Mouse (Mus musculus) MEL (cell line): ENCODE measurements at regions not wholly inside any gene's neighbourhood (a gene's known extent, or its start where the extent isn't known, plus 50 kb on each side); places are given as distances from the start of the nearest gene placed in this dataset.

ENCODE experiments used
- DNase-seq: peaks from one replicate; pipeline ENCODE4 v3.0.0; 2011; ENCODE audit warnings: low read depth, low spot score
- H3K27ac ChIP-seq: 2 replicates; pipeline ENCODE4 v1.5.1; 2012; ENCODE audit warnings: low read depth, mild to moderate bottlenecking, control low read depth, low read length, moderate library complexity; ENCODE audit not compliant: control insufficient read depth
- H3K27me3 ChIP-seq, 2 experiments: fragments of 150-350 bp in 1 of 2; sonication (generic) in 1 of 2; 2 replicates each; pipeline ENCODE4 v1.6.1; 2012; ENCODE audit warnings: low read length in 2 of 2, mild to moderate bottlenecking in 2 of 2, improper control_type of control experiment in 1 of 2, moderate library complexity in 1 of 2; ENCODE audit not compliant: insufficient read depth in 2 of 2, control insufficient read depth in 1 of 2
- H3K36me3 ChIP-seq, 2 experiments: 2 replicates each; pipeline ENCODE4 v1.6.1; 2012 to 2014; ENCODE audit warnings: low read length in 2 of 2, improper control_type of control experiment in 1 of 2, inconsistent platforms in 1 of 2, mild to moderate bottlenecking in 1 of 2; ENCODE audit not compliant: insufficient read depth in 2 of 2, control insufficient read depth in 1 of 2
- H3K4me1 ChIP-seq, 2 experiments: fragments of 150-350 bp in 1 of 2; sonication (generic) in 1 of 2; 2 replicates each; pipeline ENCODE4 v1.6.1; 2012; ENCODE audit warnings: low read length in 2 of 2, improper control_type of control experiment in 1 of 2, mild to moderate bottlenecking in 1 of 2; ENCODE audit not compliant: insufficient read depth in 2 of 2, control insufficient read depth in 1 of 2
- H3K4me3 ChIP-seq, 2 experiments: fragments of 150-350 bp in 1 of 2; sonication (generic) in 1 of 2; 2 replicates each; pipeline ENCODE4 v1.5.1; 2012; ENCODE audit warnings: low read depth in 2 of 2, low read length in 2 of 2, mild to moderate bottlenecking in 2 of 2, moderate library complexity in 2 of 2, control low read depth in 1 of 2, improper control_type of control experiment in 1 of 2; ENCODE audit not compliant: control insufficient read depth in 1 of 2, insufficient read depth in 1 of 2
- H3K79me2 ChIP-seq: 2 replicates; pipeline ENCODE4 v1.6.1; 2012; ENCODE audit warnings: mild to moderate bottlenecking, low read length, moderate library complexity; ENCODE audit not compliant: control insufficient read depth, poor library complexity, insufficient read depth
- H3K9ac ChIP-seq: 2 replicates; pipeline ENCODE4 v1.6.1; 2012; ENCODE audit warnings: low read depth, mild to moderate bottlenecking, control low read depth, low read length, moderate library complexity; ENCODE audit not compliant: control insufficient read depth, poor library complexity, severe bottlenecking
- H3K9me3 ChIP-seq: fragments of 150-350 bp; sonication (generic); replicated peaks from 2 replicates; pipeline ENCODE4 v1.6.1; 2012; ENCODE audit warnings: mild to moderate bottlenecking, low read length, improper control_type of control experiment, moderate library complexity; ENCODE audit not compliant: insufficient read depth
- CHD1 ChIP-seq: IDR thresholded peaks from 2 replicates; pipeline ENCODE4 v1.6.1; 2012; ENCODE audit warnings: low read depth, mild to moderate bottlenecking, inconsistent platforms, low read length, improper control_type of control experiment
- CHD2 ChIP-seq: IDR thresholded peaks from 2 replicates; pipeline ENCODE4 v1.6.1; 2011; ENCODE audit warnings: low read length, improper control_type of control experiment
- CTCF ChIP-seq, 3 experiments: IDR thresholded peaks in 2 of 3; conservative IDR thresholded peaks in 1 of 3; 2 replicates each; pipeline ENCODE4 v1.5.1; 2011 to 2012; ENCODE audit warnings: low read length in 3 of 3, low read depth in 2 of 3, mild to moderate bottlenecking in 2 of 3, improper control_type of control experiment in 1 of 3, inconsistent platforms in 1 of 3, mixed read lengths in 1 of 3, moderate library complexity in 1 of 3; ENCODE audit not compliant: control insufficient read depth in 1 of 3, insufficient read depth in 1 of 3, poor library complexity in 1 of 3, severe bottlenecking in 1 of 3
- ELF1 ChIP-seq: IDR thresholded peaks from 2 replicates; pipeline ENCODE4 v1.6.1; 2014; ENCODE audit warnings: low read depth, mild to moderate bottlenecking, inconsistent platforms, low read length, improper control_type of control experiment, moderate library complexity
- EP300 ChIP-seq, 2 experiments: IDR thresholded peaks; 2 replicates each; pipeline ENCODE4 v1.6.1; 2011; ENCODE audit warnings: improper control_type of control experiment in 2 of 2, low read length in 2 of 2, low read depth in 1 of 2, mild to moderate bottlenecking in 1 of 2
- ETS1 ChIP-seq: IDR thresholded peaks from 2 replicates; pipeline ENCODE4 v1.6.1; 2012; ENCODE audit warnings: low read depth, mild to moderate bottlenecking, inconsistent platforms, low read length, improper control_type of control experiment, moderate library complexity
- GABPA ChIP-seq: IDR thresholded peaks from 2 replicates; pipeline ENCODE4 v1.6.1; 2012; ENCODE audit warnings: low read depth, mild to moderate bottlenecking, inconsistent platforms, low read length, improper control_type of control experiment, moderate library complexity
- MAFK ChIP-seq: IDR thresholded peaks from 2 replicates; pipeline ENCODE4 v1.6.1; 2011; ENCODE audit warnings: low read depth, mild to moderate bottlenecking, low read length, improper control_type of control experiment, borderline replicate concordance
- MAX ChIP-seq: IDR thresholded peaks from 2 replicates; pipeline ENCODE4 v1.6.1; 2011; ENCODE audit warnings: low read length, improper control_type of control experiment
- MEF2A ChIP-seq: IDR thresholded peaks from 2 replicates; pipeline ENCODE4 v1.6.1; 2014; ENCODE audit warnings: low read depth, mild to moderate bottlenecking, inconsistent platforms, low read length, improper control_type of control experiment; ENCODE audit not compliant: poor library complexity, insufficient replicate concordance, severe bottlenecking; ENCODE audit errors: extremely low read depth
- MYB ChIP-seq: IDR thresholded peaks from 2 replicates; pipeline ENCODE4 v1.6.1; 2011; ENCODE audit warnings: mild to moderate bottlenecking, low read depth, low read length, improper control_type of control experiment
- MYC ChIP-seq: IDR thresholded peaks from 2 replicates; pipeline ENCODE4 v1.6.1; 2011; ENCODE audit warnings: low read depth, mild to moderate bottlenecking, low read length, improper control_type of control experiment, moderate library complexity
- NELFE ChIP-seq: IDR thresholded peaks from 2 replicates; pipeline ENCODE4 v1.6.1; 2011; ENCODE audit warnings: low read depth, low read length, improper control_type of control experiment
- NRF1 ChIP-seq: IDR thresholded peaks from 2 replicates; pipeline ENCODE4 v1.6.1; 2014; ENCODE audit warnings: low read depth, mild to moderate bottlenecking, inconsistent platforms, low read length, improper control_type of control experiment, moderate library complexity; ENCODE audit not compliant: poor library complexity, insufficient read depth, severe bottlenecking
- POLR2A ChIP-seq, 2 experiments: IDR thresholded peaks; 2 replicates each; pipeline ENCODE4 v1.6.1; 2011 to 2012; ENCODE audit warnings: low read length in 2 of 2, mild to moderate bottlenecking in 2 of 2, control low read depth in 1 of 2, improper control_type of control experiment in 1 of 2, low read depth in 1 of 2, moderate library complexity in 1 of 2; ENCODE audit not compliant: control insufficient read depth in 1 of 2, insufficient read depth in 1 of 2, poor library complexity in 1 of 2
- POLR2AphosphoS2 ChIP-seq: IDR thresholded peaks from 2 replicates; pipeline ENCODE4 v1.6.1; 2011; ENCODE audit warnings: low read length, improper control_type of control experiment
- POLR2AphosphoS5 ChIP-seq: IDR thresholded peaks from 2 replicates; pipeline ENCODE4 v1.6.1; 2012; ENCODE audit warnings: low read depth, borderline replicate concordance, mild to moderate bottlenecking, inconsistent platforms, low read length, moderate library complexity, mixed read lengths
- RCOR1 ChIP-seq: IDR thresholded peaks from 2 replicates; pipeline ENCODE4 v1.6.1; 2012; ENCODE audit warnings: low read depth, mild to moderate bottlenecking, inconsistent platforms, low read length, improper control_type of control experiment
- SIN3A ChIP-seq: IDR thresholded peaks from 2 replicates; pipeline ENCODE4 v1.6.1; 2012; ENCODE audit warnings: low read length, improper control_type of control experiment, inconsistent platforms
- TAL1 ChIP-seq: IDR thresholded peaks from 2 replicates; pipeline ENCODE4 v1.6.1; 2012; ENCODE audit warnings: mild to moderate bottlenecking, inconsistent platforms, low read length, moderate library complexity, mixed read lengths
- TBP ChIP-seq: IDR thresholded peaks from 2 replicates; pipeline ENCODE4 v1.8.0; 2011; ENCODE audit warnings: low read depth, low read length, improper control_type of control experiment
- TCF12 ChIP-seq: IDR thresholded peaks from 2 replicates; pipeline ENCODE4 v1.6.1; 2014; ENCODE audit warnings: low read depth, mild to moderate bottlenecking, inconsistent platforms, low read length, improper control_type of control experiment, moderate library complexity
- USF1 ChIP-seq: IDR thresholded peaks from 2 replicates; pipeline ENCODE4 v1.6.1; 2014; ENCODE audit warnings: low read depth, mild to moderate bottlenecking, inconsistent platforms, low read length, improper control_type of control experiment, moderate library complexity
- ZC3H11A ChIP-seq: IDR thresholded peaks from 2 replicates; pipeline ENCODE4 v1.6.1; 2012; ENCODE audit warnings: low read depth, mild to moderate bottlenecking, inconsistent platforms, low read length, improper control_type of control experiment
- ZKSCAN1 ChIP-seq: IDR thresholded peaks from 2 replicates; pipeline ENCODE4 v1.6.1; 2012; ENCODE audit warnings: low read depth, mild to moderate bottlenecking, inconsistent platforms, low read length, improper control_type of control experiment, moderate library complexity
- ZMIZ1 ChIP-seq: IDR thresholded peaks from 2 replicates; pipeline ENCODE4 v1.6.1; 2012; ENCODE audit warnings: low read depth, mild to moderate bottlenecking, inconsistent platforms, low read length, improper control_type of control experiment, moderate library complexity
- ZNF384 ChIP-seq: IDR thresholded peaks from 2 replicates; pipeline ENCODE4 v1.6.1; 2012; ENCODE audit warnings: low read depth, mild to moderate bottlenecking, inconsistent platforms, low read length, improper control_type of control experiment

DNA sequence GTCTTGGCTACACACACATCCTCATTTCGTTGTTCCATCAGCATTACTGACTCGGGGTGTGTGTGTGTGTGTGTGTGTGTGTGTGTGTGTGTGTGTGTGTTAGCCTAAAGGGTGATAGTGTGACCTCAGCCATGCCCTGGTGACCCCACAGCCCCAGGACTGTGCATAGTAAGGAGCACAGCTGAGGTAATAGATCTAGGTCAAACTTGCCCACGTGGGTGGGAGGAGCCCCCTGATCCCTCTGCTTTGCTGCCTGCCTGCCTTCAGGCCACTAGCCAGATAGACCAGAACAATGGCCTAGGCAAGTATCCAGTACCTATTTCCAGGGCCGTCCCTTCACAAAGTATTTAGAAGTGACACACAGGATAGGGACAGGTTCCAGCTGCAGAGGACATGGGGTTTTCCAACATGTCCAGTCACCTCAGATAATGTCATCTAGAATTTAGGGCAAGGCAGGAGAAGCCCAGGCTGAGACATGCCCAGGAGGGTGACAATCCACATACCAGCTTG lies 70.6 kb upstream of the Nectin1 start:
- no peaks in the 10 kb centered on the region for H3K9me3 ChIP-seq
- H3K36me3 ChIP-seq: no peaks in the 10 kb centered on the region
- no peak for DNase-seq
- H3K79me2 ChIP-seq: no peaks in the 10 kb centered on the region
- no peak overlapping the region for H3K27ac ChIP-seq
- no peak for TF ChIP-seq SIN3A
- TF ChIP-seq ZC3H11A: no peak
- TF ChIP-seq EP300 (IDR thresholded peaks at IDR 0.05; ENCODE audit: low read depth in 1 of 2, low read length in 2 of 2): no peak
- TF ChIP-seq RCOR1: no peak
- no peak for TF ChIP-seq POLR2A (IDR thresholded peaks at IDR 0.05; ENCODE audit: control insufficient read depth in 1 of 2, insufficient read depth in 1 of 2, low read depth in 1 of 2, low read length in 2 of 2, poor library complexity in 1 of 2)
- TF ChIP-seq TCF12: no peak
- no peak for TF ChIP-seq USF1
- TF ChIP-seq MAX: no peak
- TF ChIP-seq ETS1: no peak
- TF ChIP-seq NRF1: no peak
- no peak for TF ChIP-seq MYC
- no peak for TF ChIP-seq ZNF384
- no peak for TF ChIP-seq CHD1
- TF ChIP-seq POLR2AphosphoS5: no peak
- TF ChIP-seq MYB: no peak
- TF ChIP-seq MAFK: no peak
- no peak for TF ChIP-seq CTCF (IDR thresholded peaks at IDR 0.05 in 2 of 3, conservative IDR thresholded peaks at IDR 0.05 in 1 of 3; ENCODE audit: control insufficient read depth in 1 of 3, insufficient read depth in 1 of 3, low read depth in 2 of 3, low read length in 3 of 3, poor library complexity in 1 of 3, severe bottlenecking in 1 of 3)
- no peak for TF ChIP-seq GABPA
- TF ChIP-seq TAL1: no peak
- TF ChIP-seq MEF2A: no peak
- TF ChIP-seq, all 39 proteins: peak for 0
- Histone ChIP-seq H3K27me3 (no peaks in the 10 kb centered on the region), H3K9ac (no peak overlapping the region), H3K4me1 (no peaks in the 10 kb centered on the region), H3K4me3 (no peak overlapping the region)

DNA sequence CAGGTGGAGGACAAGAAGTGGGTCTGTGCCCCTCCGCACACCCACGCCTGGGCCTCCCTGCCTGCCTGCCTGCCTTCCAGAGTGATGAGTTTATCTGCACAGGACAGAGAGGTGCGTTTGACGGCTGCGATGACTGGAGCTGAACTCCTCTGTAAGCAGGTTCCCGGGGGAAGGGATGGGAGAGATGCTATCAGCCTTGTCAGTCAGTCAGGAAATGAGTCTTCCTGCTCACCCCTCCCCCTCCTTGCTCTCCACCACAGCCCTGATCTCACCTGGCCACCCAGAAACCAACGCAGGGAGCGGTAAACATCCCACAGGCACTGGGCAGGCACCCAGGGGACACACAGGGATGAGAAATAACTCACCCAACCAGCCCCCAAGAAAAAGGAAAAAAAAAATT lies 69.5 kb upstream of the Nectin1 start:
- Histone ChIP-seq H3K9ac (no peak overlapping the region), H3K4me3 (no peak overlapping the region), H3K36me3 (no peaks in the 10 kb centered on the region), H3K9me3 (no peaks in the 10 kb centered on the region), H3K79me2 (no peaks in the 10 kb centered on the region), H3K27me3 (no peaks in the 10 kb centered on the region), H3K27ac (no peak overlapping the region), H3K4me1 (no peaks in the 10 kb centered on the region)
- TF ChIP-seq POLR2AphosphoS2 (no peak), POLR2A (IDR thresholded peaks at IDR 0.05; ENCODE audit: control insufficient read depth in 1 of 2, insufficient read depth in 1 of 2, low read depth in 1 of 2, low read length in 2 of 2, poor library complexity in 1 of 2) (no peak), NELFE (no peak), CHD2 (no peak), ELF1 (no peak), SIN3A (no peak), ZMIZ1 (no peak), ZKSCAN1 (no peak), GABPA (no peak), MEF2A (no peak), MAFK (no peak), ETS1 (no peak), TBP (no peak)
- DNase-seq: no peak
